Mouse (Mus musculus) fibroblast of lung, adult 2 months (primary cell): ENCODE measurements around the gene Vwa3a.
A peak's percentile ranks its signal among the peaks of the same experiment; 100 is the strongest.

Source experiments
- DNase-seq: peaks from one replicate; pipeline ENCODE4 v3.0.0-alpha.2; 2011; ENCODE audit warnings: low read depth

Vwa3a gene

GRCm38 (mm10) chr7:120836361-120836760 lies 97.2 kb downstream of the Vwa3a start:
- DNase-seq: no peak

- DNase-seq: no peak
Observed at GRCm38 (mm10) chr7:120838436-120839160, 99.5 kb downstream of the Vwa3a start.

- no peak for DNase-seq
Observed at GRCm38 (mm10) chr7:120839786-120840185, 100.7 kb downstream of the Vwa3a start.

- peak; percentile 83 for DNase-seq
Observed at GRCm38 (mm10) chr7:120842345-120843036, 103.4 kb downstream of the Vwa3a start, which contains the start of gene Eef2k. Gene Eef2k, plus strand, starts transcription at chr7:120842831.

- DNase-seq: peak; percentile 53
Observed at GRCm38 (mm10) chr7:120843037-120843621, 104.0 kb downstream of the Vwa3a start.

GRCm38 (mm10) chr7:120843852-120844435 lies 104.8 kb downstream of the Vwa3a start:
- no peak for DNase-seq

GRCm38 (mm10) chr7:120844689-120845088 lies 105.6 kb downstream of the Vwa3a start:
- no peak for DNase-seq

GRCm38 (mm10) chr7:120848831-120849512 lies 109.9 kb downstream of the Vwa3a start:
- no peak for DNase-seq

- no peak for DNase-seq
Observed at GRCm38 (mm10) chr7:120850165-120850564, 111.0 kb downstream of the Vwa3a start.
